ENCODE assay signal across 10 mouse cellular contexts in genomic region chr3:103421275-103421621, GRCm38 (mm10).
DNase-seq lines count a peak whose midpoint lies in the region; ATAC-seq lines count a peak whose summit lies in the region.
"Had no signal": no experiment of that assay in that cellular context is flagged by ENCODE, and none has a peak within 500 bp of the region (broad histone marks: within the 10 kb centered on the region; RNA-seq: fewer than 3 reads in every experiment).

No protein-coding gene starts in this region.

- H3K36me3 ChIP-seq in lung, embryonic 16.5 days (ENCODE audit: control insufficient read depth, insufficient read depth, low read length): no peaks in the 10 kb centered on the region
- H3K36me3 ChIP-seq in hindbrain, embryonic 12.5 days: no peaks in the 10 kb centered on the region
- no peaks in the 10 kb centered on the region for H3K36me3 ChIP-seq in kidney, embryonic 15.5 days
- no peaks in the 10 kb centered on the region for H3K36me3 ChIP-seq in midbrain, embryonic 14.5 days (ENCODE audit: control insufficient read depth, insufficient read depth, low read length)
- H3K36me3 ChIP-seq in forebrain, embryonic 13.5 days (ENCODE audit: poor library complexity, severe bottlenecking): no peaks in the 10 kb centered on the region
- H3K36me3 ChIP-seq: liver, embryonic 13.5 days had no signal

- no peak overlapping the region for H3K4me3 ChIP-seq in lung, embryonic 16.5 days (ENCODE audit: low read length)
- no peak overlapping the region for H3K4me3 ChIP-seq in hindbrain, embryonic 12.5 days
- H3K4me3 ChIP-seq in kidney, embryonic 15.5 days (replicated peaks): no peak overlapping the region
- H3K4me3 ChIP-seq in midbrain, embryonic 14.5 days (replicated peaks; ENCODE audit: low read depth, low read length): no peak overlapping the region
- H3K4me3 ChIP-seq in forebrain, embryonic 13.5 days: no peak overlapping the region
- H3K4me3 ChIP-seq: liver, embryonic 13.5 days had no signal

- H3K27ac ChIP-seq in lung, embryonic 16.5 days (ENCODE audit: low read length): peak overlapping the region; percentile 79
- peak overlapping the region; percentile 84 for H3K27ac ChIP-seq in hindbrain, embryonic 12.5 days
- H3K27ac ChIP-seq in kidney, embryonic 15.5 days: peak overlapping the region; percentile 85
- peak overlapping the region; percentile 69 for H3K27ac ChIP-seq in midbrain, embryonic 14.5 days (replicated peaks; ENCODE audit: low read depth, low read length)
- no peak overlapping the region for H3K27ac ChIP-seq in forebrain, embryonic 13.5 days
- H3K27ac ChIP-seq: liver, embryonic 13.5 days had no signal

- no peaks in the 10 kb centered on the region for H3K27me3 ChIP-seq in lung, embryonic 16.5 days (ENCODE audit: control insufficient read depth, insufficient read depth, low read depth, low read length)
- no peaks in the 10 kb centered on the region for H3K27me3 ChIP-seq in hindbrain, embryonic 12.5 days
- H3K27me3 ChIP-seq in kidney, embryonic 15.5 days: no peaks in the 10 kb centered on the region; the same call in 1 of the 2 replicates
- H3K27me3 ChIP-seq in midbrain, embryonic 14.5 days (ENCODE audit: control insufficient read depth, insufficient read depth, low read length): no peaks in the 10 kb centered on the region
- no peaks in the 10 kb centered on the region for H3K27me3 ChIP-seq in forebrain, embryonic 13.5 days
- H3K27me3 ChIP-seq: liver, embryonic 13.5 days; Patski had no signal

- peaks cover 16% of the 10 kb centered on the region; the same call in 1 of the 2 replicates for H3K4me1 ChIP-seq in lung, embryonic 16.5 days (replicated peaks; ENCODE audit: control insufficient read depth, insufficient read depth, low read length)
- peaks cover 26% of the 10 kb centered on the region for H3K4me1 ChIP-seq in hindbrain, embryonic 12.5 days
- H3K4me1 ChIP-seq in kidney, embryonic 15.5 days: peaks cover 47% of the 10 kb centered on the region
- peaks cover 14% of the 10 kb centered on the region for H3K4me1 ChIP-seq in midbrain, embryonic 14.5 days (ENCODE audit: control insufficient read depth, insufficient read depth, low read length)
- peaks cover 25% of the 10 kb centered on the region for H3K4me1 ChIP-seq in forebrain, embryonic 13.5 days
- H3K4me1 ChIP-seq: liver, embryonic 13.5 days had no signal

- no peak overlapping the region for H3K4me2 ChIP-seq in lung, embryonic 16.5 days (ENCODE audit: low read depth, low read length)
- 0 out of 2 replicates have a peak overlapping the region, but pooled peaks have one; percentile 18 for H3K4me2 ChIP-seq in hindbrain, embryonic 12.5 days (replicated peaks)
- H3K4me2 ChIP-seq in kidney, embryonic 15.5 days: peak overlapping the region; percentile 23
- no peak overlapping the region for H3K4me2 ChIP-seq in midbrain, embryonic 14.5 days (ENCODE audit: low read length)
- H3K4me2 ChIP-seq in forebrain, embryonic 13.5 days: no peak overlapping the region
- H3K4me2 ChIP-seq: liver, embryonic 13.5 days had no signal

- H3K9me3 ChIP-seq in lung, embryonic 16.5 days (ENCODE audit: control insufficient read depth, low read length): no peaks in the 10 kb centered on the region
- H3K9me3 ChIP-seq in hindbrain, embryonic 12.5 days (replicated peaks): no peaks in the 10 kb centered on the region
- no peaks in the 10 kb centered on the region for H3K9me3 ChIP-seq in kidney, embryonic 15.5 days (replicated peaks)
- H3K9me3 ChIP-seq in midbrain, embryonic 14.5 days (ENCODE audit: control insufficient read depth, low read length): no peaks in the 10 kb centered on the region
- H3K9me3 ChIP-seq in forebrain, embryonic 13.5 days (replicated peaks): no peaks in the 10 kb centered on the region
- H3K9me3 ChIP-seq: liver, embryonic 13.5 days had no signal

- ATAC-seq in lung, embryonic 16.5 days (ENCODE audit: low read depth): no peak
- peak; percentile 24; the same call in 1 of the 2 replicates for ATAC-seq in hindbrain, embryonic 12.5 days (ENCODE audit: low FRiP score)
- ATAC-seq in kidney, embryonic 15.5 days (replicated peaks; ENCODE audit: low FRiP score): peak; percentile 52; the same call in 1 of the 2 replicates
- no peak for ATAC-seq in midbrain, embryonic 14.5 days (ENCODE audit: low FRiP score, low TSS enrichment)
- no peak for ATAC-seq in forebrain, embryonic 13.5 days
- ATAC-seq: Patski had no signal

- 46% methylated on average over 9 of the region's 9 CpGs for WGBS in lung, embryonic 16.5 days
- 29% methylated on average over 9 of the region's 9 CpGs for WGBS in hindbrain, embryonic 12.5 days
- 4% methylated on average over 9 of the region's 9 CpGs for WGBS in kidney, embryonic 15.5 days
- 21% methylated on average over 9 of the region's 9 CpGs for WGBS in midbrain, embryonic 14.5 days
- WGBS in forebrain, embryonic 13.5 days: 60% methylated on average over 9 of the region's 9 CpGs

- DNase-seq in lung, postnatal 36 days: no peak
- DNase-seq in midbrain, embryonic 14.5 days: no peak
- no peak for DNase-seq in testis, postnatal 10 days (ENCODE audit: low spot score)
- DNase-seq in thymus, postnatal 0 days (ENCODE audit: low spot score): no peak
- DNase-seq: liver, embryonic 13.5 days had no signal

- H3K9ac ChIP-seq in lung, embryonic 16.5 days (ENCODE audit: low read length): no peak overlapping the region
- H3K9ac ChIP-seq in hindbrain, embryonic 12.5 days: no peak overlapping the region
- H3K9ac ChIP-seq in kidney, embryonic 15.5 days: no peak overlapping the region
- no peak overlapping the region for H3K9ac ChIP-seq in midbrain, embryonic 14.5 days (replicated peaks; ENCODE audit: low read length)
- H3K9ac ChIP-seq in forebrain, embryonic 13.5 days: no peak overlapping the region
- H3K9ac ChIP-seq: liver, embryonic 13.5 days had no signal

Comparison
In these comparisons a context has a peak if more than half of its experiments do, and no peak if none do; other contexts are left out.
1. ATAC-seq: peak in hindbrain, embryonic 12.5 days (single experiment) and kidney, embryonic 15.5 days (single experiment); none in lung, embryonic 16.5 days (single experiment), midbrain, embryonic 14.5 days (single experiment) and forebrain, embryonic 13.5 days (single experiment).
2. H3K4me2 ChIP-seq: peak in hindbrain, embryonic 12.5 days (single experiment) and kidney, embryonic 15.5 days (single experiment); none in lung, embryonic 16.5 days (single experiment), midbrain, embryonic 14.5 days (single experiment) and forebrain, embryonic 13.5 days (single experiment).